Mouse (Mus musculus) heart, postnatal 36 days (tissue): ENCODE measurements around the gene Pi4k2a. TPM values are rescaled to one million over a fixed set of nuclear protein-coding genes. Genes with fewer than 3 reads are reported as not detected.
A peak's percentile ranks its signal among the peaks of the same experiment; 100 is the strongest.

Experiments used
- DNase-seq, 2 experiments: peaks; one replicate each; pipeline ENCODE4 v3.0.0; 2021 to 2022
- intact Hi-C: fragments of 180-260 bp; cut with DNase I; formaldehyde crosslinking; loops from one replicate; pipeline ENCODE4 v1.15.1; 2025
- total RNA-seq, 2 experiments: library from RNA; stranded (reverse); gene quantifications; 2 replicates each; pipeline ENCODE4 v1.2.3; 2021

The Pi4k2a gene
- total RNA-seq, 2 experiments from 2014 or later = 19.6 to 25.4 TPM

DNA sequence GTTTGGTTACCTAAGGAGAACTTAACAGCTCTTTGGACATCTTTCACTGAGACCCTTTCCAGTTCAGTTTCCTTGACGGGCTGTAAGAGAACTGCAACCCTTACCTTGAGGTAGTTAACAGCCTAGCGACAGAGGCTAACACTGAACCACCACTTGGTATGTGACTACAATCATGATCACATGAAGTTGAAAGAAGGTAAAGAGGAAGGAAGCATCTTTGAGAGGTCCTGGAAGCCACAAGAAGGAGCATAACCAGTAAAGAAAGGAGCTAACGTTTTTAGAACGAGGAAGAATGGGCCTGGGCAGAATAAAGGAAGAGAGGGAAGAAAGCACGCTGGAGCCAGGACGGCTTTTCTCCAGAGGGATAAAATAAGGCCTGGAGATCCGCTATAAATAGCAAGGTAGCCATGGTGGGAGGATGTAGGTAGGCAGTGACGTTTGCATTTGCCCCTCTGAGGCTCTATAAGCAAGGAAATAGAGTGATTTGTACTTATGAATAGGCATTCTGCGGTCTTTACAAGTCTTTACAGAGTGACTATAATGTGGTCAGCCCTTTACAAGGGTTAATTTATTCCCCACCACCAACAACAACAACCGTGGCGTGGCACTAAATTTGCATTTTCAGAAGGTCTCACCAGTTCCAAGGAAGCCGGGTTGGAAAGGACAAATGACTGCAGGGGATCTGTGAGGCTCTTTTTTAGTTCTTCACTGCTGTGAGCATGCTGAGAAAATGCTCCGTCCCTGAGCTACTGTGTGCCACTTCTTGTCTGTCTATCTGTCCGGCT, 39.4 kb downstream of the Pi4k2a start:
- DNase-seq = no peak
- intact Hi-C loops = loop anchor here (2.0 to 5.0 kb wide), 3 partner anchors 13 to 39 kb away; partner anchors contain the start of gene Pi4k2a

DNA sequence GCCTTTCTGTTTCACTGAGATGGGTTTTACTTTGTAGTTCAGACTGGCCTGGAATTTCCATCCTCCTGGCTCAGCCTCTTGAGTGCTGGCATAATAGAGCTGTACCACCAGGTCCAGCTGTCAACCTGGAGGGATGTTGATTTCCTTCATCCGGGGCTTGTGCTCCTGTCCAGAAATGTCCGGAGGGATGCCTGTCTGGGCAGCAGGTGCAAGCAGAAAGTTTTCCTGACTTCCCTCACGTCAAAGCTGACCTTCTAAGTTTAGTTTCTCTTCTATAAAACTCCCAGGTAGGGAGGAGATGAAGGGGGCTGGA, 40.0 kb downstream of the Pi4k2a start:
- no peak for DNase-seq
- intact Hi-C loops = loop anchor here (5.0 kb wide), 1 partner anchor 37 kb away; no protein-coding TSS in a partner anchor

DNA sequence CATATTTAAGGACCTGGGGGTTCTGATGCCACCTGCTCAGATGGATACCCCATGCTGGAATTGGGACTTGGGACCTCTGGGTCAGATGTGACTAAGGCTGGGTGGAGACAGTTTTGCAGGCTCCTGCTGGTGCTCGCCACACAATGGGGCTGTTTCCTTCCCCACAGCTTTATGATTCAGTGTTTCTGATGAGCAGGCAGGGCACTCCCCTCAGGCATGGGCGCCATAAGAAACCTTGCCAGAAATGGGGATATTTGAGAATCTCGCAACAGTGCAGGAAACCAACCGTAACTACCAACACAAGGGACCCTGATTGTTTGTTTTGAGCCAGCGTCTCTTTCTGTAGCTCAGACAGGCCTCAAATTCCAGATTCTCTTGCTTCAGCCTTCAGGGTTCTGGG, 40.8 kb downstream of the Pi4k2a start:
- intact Hi-C loops = loop anchor here (5.0 kb wide), 1 partner anchor 36 kb away; no protein-coding TSS in a partner anchor
- DNase-seq = peak in 1 of 2 experiments; percentile 22

DNA sequence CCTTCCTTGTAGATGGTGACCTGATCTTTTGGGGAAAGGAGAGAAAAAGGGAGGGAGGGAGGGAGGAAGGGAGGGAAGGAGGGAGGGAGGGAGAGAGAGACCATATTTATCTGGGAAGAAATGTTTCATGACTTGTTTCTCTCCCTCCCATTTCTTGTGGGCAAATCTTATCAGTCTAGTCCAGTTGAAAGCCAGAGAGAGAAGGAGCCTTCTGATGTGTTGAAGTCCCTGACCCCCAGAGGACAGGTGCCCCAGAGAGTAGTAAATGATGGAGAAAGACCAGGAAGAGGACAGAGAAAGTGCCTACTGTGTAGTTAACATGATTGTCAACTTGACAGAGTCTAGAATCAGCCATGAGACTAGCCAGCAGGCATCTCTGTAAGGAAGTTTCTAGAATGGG, 44.8 kb downstream of the Pi4k2a start:
- intact Hi-C loops = no loop called here
- no peak for DNase-seq

DNA sequence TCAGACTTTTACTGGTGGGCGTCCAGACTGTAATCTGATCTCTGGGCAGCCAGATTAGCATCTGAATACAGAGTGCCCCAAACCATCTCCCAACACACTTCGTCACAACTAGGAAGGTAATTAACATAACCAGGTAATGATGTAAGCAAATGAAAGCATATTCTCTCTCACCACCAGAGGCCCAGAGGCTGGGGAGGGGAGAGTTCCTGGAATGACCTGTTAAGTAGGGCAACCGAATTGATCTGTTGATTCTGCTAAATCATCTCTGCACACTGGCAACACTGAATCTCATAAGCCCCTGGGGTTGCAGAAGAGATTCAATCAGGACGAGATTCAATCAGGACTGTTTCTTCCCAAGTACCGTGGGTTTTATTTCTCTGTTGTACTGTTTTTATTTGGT, 45.9 kb downstream of the Pi4k2a start:
- intact Hi-C loops = no loop called here
- DNase-seq = no peak

DNA sequence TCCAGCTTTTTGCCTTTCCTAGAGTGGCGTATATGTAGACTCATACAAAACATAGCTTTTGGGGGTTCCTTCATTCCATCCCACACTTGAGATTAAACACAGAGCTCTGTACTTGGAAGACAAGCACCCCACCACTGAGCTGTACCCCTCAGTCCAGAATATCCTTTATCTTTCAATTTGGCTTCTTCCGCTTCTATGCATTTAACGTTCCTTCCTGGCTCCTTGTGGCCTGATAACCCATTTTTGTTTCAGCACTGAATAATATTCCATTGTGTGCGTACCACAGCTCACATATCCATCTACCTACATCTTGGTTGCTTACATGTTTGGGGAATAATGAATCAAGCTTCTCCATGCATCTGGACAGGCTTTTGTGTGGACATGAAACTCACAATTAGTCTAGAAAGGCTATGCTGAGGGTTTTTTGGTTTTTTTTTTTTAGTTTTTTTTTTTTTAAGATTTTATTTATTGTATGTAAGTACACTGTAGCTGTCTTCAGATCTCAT, 47.0 kb downstream of the Pi4k2a start:
- intact Hi-C loops = no loop called here

DNA sequence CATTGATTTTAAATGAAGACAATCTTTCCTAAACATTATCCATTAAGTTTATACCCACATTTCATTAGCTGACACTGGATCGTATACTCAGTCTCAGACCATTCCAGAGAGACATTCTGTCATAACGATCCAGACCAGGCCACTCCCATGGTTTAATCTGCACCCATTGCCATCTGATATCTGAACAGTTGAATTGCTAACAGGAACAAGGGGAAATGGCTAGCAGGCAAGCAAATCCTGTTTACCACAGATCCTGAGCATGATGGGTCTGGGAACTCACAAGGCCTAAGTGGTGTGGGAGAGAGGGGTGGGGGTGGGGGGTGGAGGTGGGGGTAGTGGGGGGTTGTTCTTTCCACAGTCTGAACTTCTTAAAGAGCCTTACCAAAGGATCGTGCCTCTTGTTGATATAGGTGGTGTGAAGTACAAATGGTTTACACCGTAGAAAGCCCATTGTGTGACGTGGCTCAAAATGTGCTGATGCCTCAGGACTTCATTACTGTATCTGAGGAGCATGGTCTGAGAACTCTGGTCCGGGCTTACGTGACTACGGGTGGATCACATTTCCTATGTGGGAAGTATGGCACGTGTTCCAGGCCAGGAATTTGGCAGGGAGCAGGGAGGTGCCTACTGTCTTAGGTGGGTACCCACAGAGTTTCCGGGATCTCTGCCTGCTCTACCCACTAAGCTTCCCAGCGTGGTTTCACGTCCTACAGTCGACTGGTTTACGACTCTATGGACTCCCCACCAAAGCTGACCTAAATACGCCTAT, 48.4 kb downstream of the Pi4k2a start:
- DNase-seq = no peak
- intact Hi-C loops = no loop called here

More for the DNA sequence above, 47.0 kb downstream of the Pi4k2a start:
- no peak for DNase-seq

DNA sequence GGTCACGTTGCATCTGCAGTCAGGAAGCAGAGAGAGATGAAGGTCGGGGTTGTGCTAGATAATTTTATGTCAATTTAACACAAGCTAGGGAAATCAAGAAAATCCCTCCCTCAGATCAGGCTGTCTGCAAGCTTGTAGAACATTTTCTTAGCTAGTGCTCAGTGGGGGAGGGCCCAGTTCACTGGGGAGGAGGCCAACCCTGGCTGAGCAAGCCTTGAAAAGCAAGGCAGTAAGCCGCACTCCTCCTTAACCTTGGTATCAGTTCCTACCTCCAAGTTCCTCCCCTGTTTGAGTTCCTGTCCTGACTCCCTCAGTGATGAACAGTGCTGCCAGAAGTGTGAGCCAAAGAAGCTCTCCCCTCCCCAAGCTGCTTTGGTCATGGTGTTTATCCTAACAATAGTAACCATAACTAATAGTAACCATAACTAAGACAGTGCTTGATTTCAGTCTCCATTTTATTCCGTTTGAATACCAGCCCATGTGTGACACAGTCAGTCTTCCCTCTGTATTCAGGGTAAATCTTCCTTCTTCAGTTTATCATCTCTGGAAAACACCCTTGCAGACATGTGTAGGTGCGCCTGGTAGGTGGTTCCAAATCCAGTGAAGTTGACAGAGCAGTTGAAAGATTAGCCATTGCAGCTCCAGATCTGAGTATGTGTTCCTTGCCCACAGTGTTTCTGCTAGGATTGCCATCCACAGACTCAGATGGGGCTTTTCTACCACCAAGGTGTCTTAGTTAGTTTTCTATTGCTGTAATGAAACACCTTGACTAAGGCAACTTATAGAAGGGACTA, 49.7 kb downstream of the Pi4k2a start:
- intact Hi-C loops = no loop called here

DNA sequence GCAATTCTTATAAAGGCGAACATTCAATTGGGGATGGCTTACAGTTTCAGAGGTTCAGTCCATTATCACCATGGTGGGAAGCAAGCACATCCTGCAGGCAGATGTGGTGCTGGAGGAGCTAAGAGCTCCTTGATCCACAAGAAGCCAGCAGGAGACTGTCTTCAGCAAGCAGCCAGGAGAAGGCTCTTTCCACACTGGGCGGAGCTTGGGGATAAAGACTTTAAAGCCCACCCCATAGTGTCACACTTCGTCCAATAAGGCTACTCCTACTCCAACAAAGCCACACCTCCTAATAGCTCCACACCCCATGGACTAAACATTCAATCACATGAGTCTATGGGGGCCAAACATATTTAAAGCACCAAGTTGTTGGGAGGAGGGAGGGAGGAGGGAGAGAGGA, 51.7 kb downstream of the Pi4k2a start:
- DNase-seq = no peak
- intact Hi-C loops = loop anchor here (2.0 kb wide), 1 partner anchor 13 kb away; the partner anchor contains the start of gene Avpi1

More for the DNA sequence above, 49.7 kb downstream of the Pi4k2a start:
- DNase-seq = no peak

DNA sequence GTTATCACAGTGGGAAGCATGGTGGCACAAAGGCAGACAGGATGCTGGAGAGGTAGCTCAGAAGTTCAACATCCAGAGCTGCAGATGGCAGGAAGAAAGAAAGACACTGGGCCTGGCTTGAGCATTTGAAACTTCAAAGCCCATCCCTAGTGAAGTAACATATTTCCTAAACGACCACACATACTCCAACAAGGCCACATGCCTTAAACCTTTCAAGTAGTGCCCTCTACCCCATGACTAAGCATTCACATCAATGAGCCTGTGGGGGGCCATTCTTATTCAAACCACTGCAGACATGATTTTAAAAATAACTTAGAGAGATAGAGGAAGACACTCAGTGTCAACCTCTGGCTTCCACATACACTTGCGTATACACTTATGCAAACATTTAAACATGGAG, 52.5 kb downstream of the Pi4k2a start:
- DNase-seq = no peak
- intact Hi-C loops = loop anchor here (2.0 kb wide), 1 partner anchor 14 kb away; the partner anchor contains the start of gene Avpi1

DNA sequence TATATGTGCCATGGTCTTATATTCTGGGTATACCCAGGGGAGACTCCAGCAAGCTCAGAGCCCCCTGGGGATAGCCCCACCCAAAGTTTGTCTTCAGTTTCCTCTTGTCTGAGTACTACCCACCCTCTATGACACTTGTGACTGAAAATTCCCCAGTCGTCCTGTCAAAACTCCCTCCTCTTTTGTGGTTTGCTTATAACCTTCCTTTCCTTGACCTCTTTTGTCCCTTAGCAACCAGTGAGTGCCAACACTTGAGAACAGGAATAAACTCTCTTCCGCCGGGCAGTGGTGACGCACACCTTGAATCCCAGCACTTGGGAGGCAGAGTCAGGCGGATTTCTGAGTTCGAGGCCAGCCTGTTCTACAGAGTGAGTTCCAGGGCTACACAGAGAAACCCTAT, 53.8 kb downstream of the Pi4k2a start:
- DNase-seq = no peak
- intact Hi-C loops = loop anchor here (1.0 kb wide), 1 partner anchor 22 kb away; no protein-coding TSS in a partner anchor

DNA sequence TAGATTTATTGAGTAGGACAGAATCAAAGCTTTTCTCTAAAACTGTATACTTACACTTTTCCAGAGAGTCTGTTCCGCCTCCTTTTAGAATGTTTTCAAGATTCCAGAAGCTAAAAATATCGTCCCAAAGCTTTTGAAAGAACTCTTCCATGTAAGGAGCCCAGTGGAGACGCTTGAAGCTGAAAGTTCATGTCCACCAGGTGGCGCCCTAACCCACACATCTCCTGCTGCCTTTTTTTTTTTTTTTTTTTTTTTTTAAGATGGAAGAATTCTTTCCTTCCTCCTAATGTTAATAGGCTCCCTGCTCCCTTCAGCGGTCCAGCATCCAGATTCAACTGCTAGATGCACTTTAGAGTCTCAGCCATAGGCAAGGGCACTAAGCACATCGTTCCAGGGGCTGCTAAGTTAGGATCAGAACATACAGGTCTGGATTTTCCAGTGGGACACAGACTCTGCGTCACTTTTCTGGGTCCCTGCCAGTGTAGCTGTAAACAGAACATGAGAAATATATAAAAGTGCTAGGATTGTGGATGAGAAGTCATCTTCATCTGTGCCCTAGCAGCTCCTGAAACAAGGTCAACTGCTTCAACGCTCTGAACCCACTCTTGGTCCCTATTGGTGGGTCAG, 54.4 kb downstream of the Pi4k2a start:
- intact Hi-C loops = loop anchor here (1.0 kb wide), 1 partner anchor 22 kb away; no protein-coding TSS in a partner anchor
- DNase-seq = peak; percentile 85 to 93

DNA sequence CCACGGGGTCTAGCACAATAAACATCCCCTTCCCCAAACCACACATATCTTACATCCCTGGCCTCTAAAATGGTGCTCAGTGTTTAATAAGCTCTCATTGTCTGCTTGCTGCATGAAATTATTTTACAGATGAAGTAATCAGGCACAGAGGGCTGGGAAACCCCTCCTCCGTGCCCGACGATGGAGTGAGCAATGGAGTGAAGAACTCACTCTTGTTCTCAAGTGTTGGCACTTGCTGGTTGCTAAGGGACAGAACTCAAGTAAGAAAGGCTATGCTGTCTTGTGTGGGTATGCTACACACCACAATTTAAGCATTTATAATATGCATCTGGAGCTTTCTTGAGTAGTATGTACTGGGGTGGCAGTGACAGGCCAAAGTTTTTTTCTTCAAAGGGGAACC, 54.9 kb downstream of the Pi4k2a start:
- intact Hi-C loops = no loop called here
- no peak for DNase-seq

DNA sequence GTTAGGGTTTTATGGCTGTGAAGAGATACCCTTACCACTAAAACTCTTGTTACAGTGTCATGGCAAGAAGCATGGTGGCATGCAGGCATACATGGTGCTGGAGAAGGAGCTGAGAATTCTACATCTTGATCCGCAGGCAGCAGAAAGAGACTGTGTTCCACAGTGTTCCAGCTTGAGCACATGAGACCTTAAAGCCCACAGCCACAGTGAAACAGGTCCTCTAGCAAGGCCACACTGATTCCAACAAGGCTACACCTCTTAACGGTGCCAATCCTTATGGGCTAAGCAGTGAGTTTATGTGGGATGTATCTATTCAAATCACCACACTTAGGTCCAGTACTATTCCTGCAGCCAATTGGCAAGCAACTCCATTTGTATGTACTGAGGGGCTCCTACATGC, 55.5 kb downstream of the Pi4k2a start:
- intact Hi-C loops = no loop called here
- no peak for DNase-seq

DNA sequence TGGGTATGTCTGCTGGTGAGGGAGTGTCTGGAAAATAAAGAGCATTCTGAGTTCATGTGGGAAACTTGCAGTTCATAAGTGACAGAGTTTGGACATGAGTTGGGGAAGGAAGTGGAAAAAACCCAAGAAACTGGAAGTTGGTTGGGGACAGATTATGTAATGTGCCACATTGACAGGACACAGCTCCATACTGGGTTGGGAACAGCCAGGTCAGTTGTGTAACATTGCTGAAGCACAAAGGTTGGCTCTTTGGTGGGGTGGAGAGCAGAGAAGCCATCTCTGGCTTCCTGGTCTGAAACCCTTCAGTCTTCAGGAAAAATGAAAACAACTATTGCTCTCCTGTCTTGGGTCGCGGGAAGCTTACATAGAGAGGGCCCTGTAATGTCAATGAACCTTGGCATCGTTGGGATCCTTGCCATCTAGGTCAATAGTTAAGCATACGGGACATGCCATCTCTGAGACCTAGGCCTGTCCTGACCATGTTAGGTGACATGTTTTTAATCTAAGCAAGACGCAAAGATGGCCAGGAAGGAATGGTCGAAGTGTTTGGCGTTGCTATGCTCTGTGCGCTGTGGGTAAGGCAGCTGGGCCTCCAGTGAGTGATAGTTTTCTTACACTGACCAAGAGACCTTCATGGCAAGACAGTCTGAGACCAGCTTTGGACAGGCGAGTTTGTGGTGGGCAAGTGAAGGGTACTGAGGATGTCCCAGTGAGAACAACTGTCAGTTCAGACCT, 56.2 kb downstream of the Pi4k2a start:
- peak in 1 of 2 experiments; percentile 26 for DNase-seq
- intact Hi-C loops = no loop called here

DNA sequence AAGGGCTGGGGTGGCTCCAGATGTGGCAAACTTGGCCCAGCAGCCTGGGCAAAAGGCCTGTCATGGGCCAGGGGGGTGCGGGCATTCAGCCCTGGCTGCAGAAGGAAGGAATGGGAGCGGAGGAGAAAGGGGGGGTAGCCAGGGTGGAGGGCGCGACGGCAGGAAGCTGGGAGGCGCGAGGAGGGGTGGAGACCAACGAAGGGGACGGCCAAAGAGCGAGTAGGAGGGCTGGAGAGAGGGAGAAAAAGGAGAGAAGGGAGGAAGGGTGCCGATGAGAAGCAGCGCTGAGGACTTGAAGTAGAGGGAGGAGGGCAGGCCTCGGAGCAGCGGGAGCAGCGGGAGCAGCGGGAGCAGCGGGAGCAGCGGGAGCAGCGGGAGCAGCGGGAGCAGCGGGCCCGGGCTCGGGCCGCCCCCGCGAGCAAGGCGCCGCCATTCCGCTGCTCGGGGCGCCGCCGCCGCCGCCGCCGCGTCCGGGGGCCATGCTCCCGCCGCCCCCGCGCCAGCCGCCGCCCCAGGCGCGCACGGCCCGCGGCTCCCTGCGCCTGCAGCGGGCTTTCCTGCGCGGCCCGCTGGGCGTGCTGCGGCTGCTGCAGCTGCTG, 57.0 kb downstream of the Pi4k2a start, which contains the start of gene Marveld1:
Gene Marveld1, plus strand, starts transcription at position 231 of the 599 bp plus-strand sequence.
- peak; percentile 79 to 86 for DNase-seq
- intact Hi-C loops = no loop called here

DNA sequence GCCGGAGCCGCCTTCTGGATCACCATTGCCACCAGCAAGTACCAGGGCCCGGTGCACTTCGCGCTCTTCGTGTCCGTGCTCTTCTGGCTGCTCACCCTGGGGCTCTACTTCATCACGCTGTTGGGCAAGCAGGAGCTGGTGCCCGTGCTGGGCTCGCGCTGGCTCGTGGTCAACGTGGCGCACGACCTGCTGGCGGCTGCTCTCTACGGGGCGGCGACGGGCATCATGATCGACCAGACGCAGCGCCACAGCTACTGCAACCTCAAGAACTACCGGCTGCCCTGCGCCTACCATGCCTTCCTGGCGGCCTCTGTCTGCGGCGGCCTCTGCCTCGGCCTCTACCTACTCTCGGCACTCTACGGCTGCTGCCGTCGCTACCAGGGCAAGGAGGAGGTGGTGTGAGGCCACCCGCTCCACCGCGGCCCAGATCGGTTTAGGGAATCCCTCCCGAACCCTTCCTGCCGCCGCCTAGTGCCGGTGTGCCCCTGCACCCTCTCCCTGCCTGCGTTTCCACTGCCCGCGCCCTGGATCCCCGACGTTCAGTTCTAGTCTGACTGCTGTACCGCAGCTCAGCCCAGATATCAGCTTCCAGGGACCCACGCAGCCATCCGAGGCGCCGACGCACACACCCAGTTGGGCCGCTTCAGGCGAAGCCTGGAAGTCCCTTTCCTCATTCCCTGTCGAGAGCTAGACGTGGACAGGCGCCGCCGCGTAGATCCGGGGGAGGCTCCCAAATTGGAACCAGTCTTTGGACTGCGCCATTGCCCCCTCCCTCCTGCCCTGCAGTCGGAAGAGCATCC, 57.7 kb downstream of the Pi4k2a start:
- intact Hi-C loops = no loop called here
- DNase-seq = peak; percentile 69 to 77

DNA sequence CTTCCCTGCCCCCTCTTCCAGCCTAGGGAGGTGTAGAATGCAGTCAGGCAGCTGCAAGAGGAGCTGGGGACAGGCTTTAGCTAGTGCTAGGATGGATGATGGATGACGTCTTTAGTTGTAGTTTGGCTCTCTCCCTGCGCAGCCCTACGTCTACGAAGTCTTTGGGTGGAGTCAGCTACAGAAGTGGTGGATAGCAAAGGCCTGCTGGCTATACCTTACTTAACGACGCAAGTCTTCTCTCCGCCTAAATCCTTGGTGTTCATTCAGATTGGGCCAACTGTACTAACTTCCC, 58.2 kb downstream of the Pi4k2a start:
- intact Hi-C loops = no loop called here
- no peak for DNase-seq
